Mouse (Mus musculus) stomach, embryonic 16.5 days (tissue): ENCODE measurements around the gene Elfn2. TPM values are rescaled to one million over a fixed set of nuclear protein-coding genes. Genes with fewer than 3 reads are reported as not detected.

ENCODE experiments used
- ATAC-seq: fragments of 200-750 bp; cut with Nextera tagmentation; 2 replicates; pipeline ENCODE4 v1.8.0; 2017; ENCODE audit warnings: moderate number of reproducible peaks, moderate TSS enrichment; ENCODE audit not compliant: insufficient read depth, low FRiP score
- H3K27ac ChIP-seq: fragments of 300-500 bp; sonication (generic); 2 replicates; pipeline ENCODE4 v1.5.1; 2014; ENCODE audit warnings: low read length
- H3K27me3 ChIP-seq: fragments of 300-500 bp; sonication (generic); 2 replicates; pipeline ENCODE4 v1.6.1; 2014; ENCODE audit warnings: low read length, control low read depth, mixed read lengths; ENCODE audit not compliant: control insufficient read depth, insufficient read depth
- H3K36me3 ChIP-seq: fragments of 300-500 bp; sonication (generic); 2 replicates; pipeline ENCODE4 v1.6.1; 2014; ENCODE audit warnings: low read length; ENCODE audit not compliant: control insufficient read depth, insufficient read depth
- H3K4me1 ChIP-seq: fragments of 300-500 bp; sonication (generic); 2 replicates; pipeline ENCODE4 v1.6.1; 2014; ENCODE audit warnings: low read length, control low read depth, mixed read lengths; ENCODE audit not compliant: control insufficient read depth, insufficient read depth
- H3K4me2 ChIP-seq: fragments of 300-500 bp; sonication (generic); 2 replicates; pipeline ENCODE4 v1.6.1; 2014; ENCODE audit warnings: low read depth, low read length, mixed read lengths
- H3K4me3 ChIP-seq: fragments of 300-500 bp; sonication (generic); replicated peaks from 2 replicates; pipeline ENCODE4 v1.5.1; 2014; ENCODE audit warnings: mild to moderate bottlenecking, low read length
- H3K9ac ChIP-seq: fragments of 300-500 bp; sonication (generic); 2 replicates; pipeline ENCODE4 v1.6.1; 2014; ENCODE audit warnings: low read length
- H3K9me3 ChIP-seq: fragments of 300-500 bp; sonication (generic); replicated peaks from 2 replicates; pipeline ENCODE4 v1.6.1; 2016; ENCODE audit warnings: low read length, control low read depth; ENCODE audit not compliant: control insufficient read depth
- WGBS: fragments of 180-500 bp; shearing (Covaris S2); extraction: QIAGEN DNeasy Blood & Tissue Kit; methylation state at CpG from one replicate; pipeline ENCODE4 v1.1.7; 2014; 5-methylcytosine and 5-hydroxymethylcytosine counted together
- polyA plus RNA-seq: library from polyadenylated mRNA; unstranded; fragments of >200 nt; fragmentation: Nextera tagmentation; extraction: Ambion mirVana; gene quantifications from 2 replicates; pipeline ENCODE4 v1.2.1, GENCODE M21; 2015

Gene Elfn2
- polyA plus RNA-seq, 1 experiment from 2014 or later = 0.17 TPM

DNA sequence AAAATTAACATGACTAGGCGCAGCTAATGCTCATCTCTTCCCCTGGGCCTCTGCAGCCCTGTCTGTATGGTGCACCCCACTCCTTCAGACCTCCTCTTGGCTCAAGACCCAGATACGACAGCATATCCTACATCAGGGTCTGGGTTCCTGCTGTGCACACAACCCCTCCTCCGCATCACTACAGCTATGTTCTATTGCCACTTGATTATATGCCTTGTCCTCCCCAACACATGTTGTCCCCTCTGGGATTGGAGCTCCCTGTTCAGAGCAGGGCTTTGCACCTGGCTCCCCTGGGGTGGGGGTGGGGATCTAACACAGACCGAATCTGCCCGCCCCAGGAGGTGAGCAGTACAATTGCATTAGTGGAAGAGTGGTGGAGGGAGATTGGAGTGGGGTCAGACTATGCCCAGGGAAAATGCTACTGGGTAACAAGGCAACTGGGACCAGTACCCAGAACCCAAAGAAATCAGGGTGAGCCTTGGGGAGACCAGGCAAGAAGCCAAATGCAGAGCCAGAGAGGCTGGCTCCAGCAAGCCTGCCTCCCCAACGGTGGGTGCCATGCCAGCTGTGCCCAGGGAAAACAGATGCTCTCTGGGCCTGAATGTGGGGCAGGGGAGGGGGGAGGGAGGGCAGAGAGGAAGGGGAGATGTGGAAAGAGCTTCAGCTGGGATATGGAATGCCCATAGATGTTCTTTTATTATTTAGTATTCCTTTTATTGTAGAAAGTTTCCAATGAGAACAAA lies 32.2 kb upstream of the Elfn2 start:
- ATAC-seq = no peak
- no peaks in the 10 kb centered on the region for H3K9me3 ChIP-seq
- WGBS = 60% methylated on average over 6 of the region's 6 CpGs

DNA sequence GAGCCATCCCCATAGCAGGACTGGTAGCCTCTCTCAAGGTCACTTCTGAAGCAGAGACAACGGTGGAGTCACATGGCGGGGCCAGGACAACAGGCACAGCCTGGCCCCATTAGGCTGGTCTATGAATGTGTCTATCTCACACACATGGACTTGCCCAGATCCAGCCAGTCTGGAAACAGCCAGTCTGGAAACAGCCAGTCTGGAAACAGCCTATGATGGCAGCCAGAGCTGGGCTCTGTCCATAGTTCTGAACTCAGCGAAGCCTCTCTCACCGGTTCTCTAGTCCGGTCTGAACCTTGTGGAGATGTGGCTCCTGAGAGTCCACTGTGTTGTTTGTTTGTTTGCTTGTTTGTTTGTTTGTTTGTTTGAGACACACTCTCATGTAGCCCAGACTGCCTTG lies 31.3 kb upstream of the Elfn2 start:
- Histone ChIP-seq H3K27ac (no peak overlapping the region), H3K36me3 (no peaks in the 10 kb centered on the region), H3K9me3 (no peaks in the 10 kb centered on the region), H3K4me1 (no peaks in the 10 kb centered on the region), H3K4me3 (no peak overlapping the region), H3K9ac (no peak overlapping the region), H3K27me3 (no peaks in the 10 kb centered on the region), H3K4me2 (no peak overlapping the region)
- ATAC-seq = no peak
- WGBS = 47% methylated on average over 5 of the region's 5 CpGs

More for the DNA sequence above, 32.2 kb upstream of the Elfn2 start:
- no peaks in the 10 kb centered on the region for H3K4me1 ChIP-seq
- no peaks in the 10 kb centered on the region for H3K36me3 ChIP-seq
- no peak overlapping the region for H3K27ac ChIP-seq
- no peaks in the 10 kb centered on the region for H3K27me3 ChIP-seq
- H3K4me2 ChIP-seq = no peak overlapping the region
- no peak overlapping the region for H3K4me3 ChIP-seq
- H3K9ac ChIP-seq = no peak overlapping the region

DNA sequence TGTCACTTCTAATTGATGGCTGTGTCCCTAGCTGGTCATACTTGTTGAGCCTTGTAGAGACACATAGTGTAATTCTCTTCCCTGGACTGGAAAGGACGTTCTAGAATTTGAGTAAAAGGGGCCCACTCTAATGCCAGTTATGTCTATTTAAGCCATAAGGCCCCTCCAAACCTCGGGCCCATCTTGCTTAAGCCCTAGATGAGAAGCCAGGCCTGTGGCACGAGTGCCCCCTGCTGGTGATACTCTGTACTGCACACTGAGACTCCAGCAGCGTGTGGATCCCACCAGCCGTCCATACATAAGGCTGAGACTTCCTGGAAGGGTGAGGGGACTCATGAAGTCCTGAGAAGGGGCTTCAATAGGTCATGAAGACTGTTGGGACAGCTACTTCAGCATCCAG lies 25.6 kb upstream of the Elfn2 start:
- Histone ChIP-seq H3K27ac (no peak overlapping the region), H3K4me1 (no peaks in the 10 kb centered on the region), H3K36me3 (no peaks in the 10 kb centered on the region), H3K9me3 (no peaks in the 10 kb centered on the region), H3K9ac (no peak overlapping the region), H3K4me3 (no peak overlapping the region), H3K4me2 (no peak overlapping the region), H3K27me3 (no peaks in the 10 kb centered on the region)
- ATAC-seq = no peak
- WGBS = 2% methylated on average over 5 of the region's 5 CpGs

DNA sequence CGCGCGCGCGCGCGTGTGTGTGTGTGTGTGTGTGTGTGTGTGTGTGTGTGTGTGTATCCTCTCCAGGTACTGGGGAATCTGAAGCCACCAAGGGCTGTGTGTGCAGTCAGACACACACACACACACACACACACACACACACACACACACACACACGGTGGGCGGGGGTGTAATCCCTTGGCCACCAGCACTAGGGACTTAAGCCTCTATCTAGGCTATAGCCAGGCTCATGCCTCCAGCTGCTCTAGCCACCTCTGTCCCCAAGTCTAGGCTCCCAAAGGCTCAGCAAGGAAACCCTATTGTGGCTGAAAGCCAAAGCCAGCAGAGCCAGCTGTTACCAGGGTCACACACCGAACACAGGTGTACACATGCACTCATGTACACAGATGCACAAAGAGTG lies 24.3 kb upstream of the Elfn2 start:
- no peak for ATAC-seq
- no peak overlapping the region for H3K9ac ChIP-seq
- H3K27ac ChIP-seq = no peak overlapping the region
- H3K9me3 ChIP-seq = no peaks in the 10 kb centered on the region
- no peaks in the 10 kb centered on the region for H3K36me3 ChIP-seq
- H3K4me1 ChIP-seq = no peaks in the 10 kb centered on the region
- H3K27me3 ChIP-seq = no peaks in the 10 kb centered on the region
- whole genome bisulfite sequencing = 86% methylated on average over 10 of the region's 10 CpGs
- H3K4me3 ChIP-seq = no peak overlapping the region
- no peak overlapping the region for H3K4me2 ChIP-seq

DNA sequence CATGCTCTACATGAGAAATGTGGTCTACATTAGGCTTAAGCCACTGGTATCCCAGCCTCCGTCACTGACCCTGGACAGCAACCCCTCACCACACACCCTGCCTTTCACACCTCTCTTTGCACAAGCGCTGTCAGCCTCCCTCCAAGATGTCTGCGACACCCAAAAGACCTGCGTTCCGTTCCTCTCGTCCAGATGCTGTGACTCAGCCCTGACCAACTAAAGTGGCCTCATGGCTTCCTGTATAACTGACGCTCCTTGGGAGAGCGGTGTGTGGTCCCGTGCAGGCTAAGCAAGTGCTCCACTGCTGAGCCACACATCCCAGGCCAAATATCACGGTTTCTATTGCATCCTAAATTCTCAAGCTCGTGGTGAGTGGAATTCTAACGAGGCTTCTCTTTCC lies 22.1 kb upstream of the Elfn2 start:
- Histone ChIP-seq H3K36me3 (no peaks in the 10 kb centered on the region), H3K27ac (no peak overlapping the region), H3K4me1 (peaks cover 3% of the 10 kb centered on the region; the same call in 1 of the 2 replicates), H3K9ac (no peak overlapping the region), H3K27me3 (no peaks in the 10 kb centered on the region), H3K4me2 (no peak overlapping the region), H3K4me3 (no peak overlapping the region), H3K9me3 (no peaks in the 10 kb centered on the region)
- ATAC-seq = no peak
- WGBS = 55% methylated on average over 12 of the region's 12 CpGs

DNA sequence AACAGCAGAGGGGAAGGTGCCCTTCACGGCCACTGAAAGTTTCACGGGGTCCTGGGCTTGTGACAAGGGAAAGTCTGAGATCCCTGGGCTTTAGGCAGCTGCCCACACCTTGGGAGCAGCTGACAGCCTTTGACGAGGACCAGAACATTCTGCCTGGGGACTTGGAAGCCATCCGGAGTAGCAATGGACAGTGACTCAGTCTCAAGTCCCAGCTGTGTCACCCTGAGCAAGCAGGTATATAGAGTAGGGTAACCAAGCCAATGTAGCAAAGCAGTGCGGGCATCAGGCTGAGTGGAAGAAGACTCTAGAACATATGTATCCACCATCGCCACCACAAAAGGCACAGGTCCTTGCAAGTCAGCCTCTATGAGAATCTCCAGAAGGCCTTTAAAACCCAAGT lies 18.6 kb upstream of the Elfn2 start:
- 53% methylated on average over 6 of the region's 6 CpGs for WGBS
- Histone ChIP-seq H3K4me3 (no peak overlapping the region), H3K27me3 (no peaks in the 10 kb centered on the region), H3K9ac (no peak overlapping the region; the same call in none of the 2 replicates), H3K9me3 (no peaks in the 10 kb centered on the region), H3K4me1 (peaks cover 8% of the 10 kb centered on the region; the same call in 1 of the 2 replicates), H3K36me3 (no peaks in the 10 kb centered on the region), H3K4me2 (no peak overlapping the region), H3K27ac (no peak overlapping the region)
- no peak for ATAC-seq

DNA sequence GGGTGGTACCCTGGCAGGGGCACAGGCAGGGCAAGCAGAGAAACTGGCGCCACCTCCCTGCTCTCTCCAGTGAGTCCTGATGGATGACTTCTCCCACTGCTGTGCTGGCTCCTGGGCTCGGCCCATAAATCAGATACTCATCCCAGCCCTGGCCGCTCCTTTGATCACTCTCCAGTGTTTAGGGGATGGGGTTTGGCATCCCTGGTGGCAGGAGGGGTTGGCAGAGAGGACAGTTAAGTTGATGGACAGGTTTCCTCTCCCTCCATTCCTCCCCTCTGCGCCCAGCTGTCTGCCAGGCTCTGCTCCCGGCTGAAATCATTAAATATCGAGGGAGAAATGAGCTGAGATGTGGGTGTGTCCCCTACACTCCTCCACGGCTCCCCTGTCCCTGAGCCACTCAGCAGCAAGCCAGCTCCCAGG lies 18.1 kb upstream of the Elfn2 start:
- no peak overlapping the region for H3K4me3 ChIP-seq
- H3K27me3 ChIP-seq = no peaks in the 10 kb centered on the region
- H3K36me3 ChIP-seq = no peaks in the 10 kb centered on the region
- no peaks in the 10 kb centered on the region for H3K9me3 ChIP-seq
- no peak overlapping the region; the same call in none of the 2 replicates for H3K9ac ChIP-seq
- 24% methylated on average over 7 of the region's 7 CpGs for WGBS
- no peak overlapping the region for H3K27ac ChIP-seq
- no peak overlapping the region for H3K4me2 ChIP-seq
- ATAC-seq = peak; percentile 39; the same call in 1 of the 2 replicates
- peaks cover 8% of the 10 kb centered on the region; the same call in 1 of the 2 replicates for H3K4me1 ChIP-seq

DNA sequence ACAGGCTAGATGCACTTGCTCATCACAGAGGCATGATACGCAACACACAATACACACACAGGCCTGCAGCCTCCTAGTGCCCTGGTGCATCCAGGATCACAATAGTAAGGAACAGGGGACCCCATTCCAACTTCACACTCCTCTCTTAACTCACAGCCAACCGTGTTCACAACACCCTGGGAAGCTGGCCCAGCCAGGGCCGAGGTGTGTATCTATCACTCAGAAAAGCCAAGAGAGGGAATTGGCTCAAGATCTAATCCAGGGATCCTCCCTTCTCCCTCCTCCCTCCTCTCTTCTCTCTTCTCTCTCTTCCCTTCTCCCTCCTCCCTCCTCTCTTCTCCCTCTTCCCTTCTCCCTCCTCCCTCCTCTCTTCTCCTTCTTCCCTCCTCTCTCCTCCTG lies 17.6 kb upstream of the Elfn2 start:
- Histone ChIP-seq H3K9ac (no peak overlapping the region; the same call in 1 of the 2 replicates), H3K4me1 (peaks cover 8% of the 10 kb centered on the region; the same call in 1 of the 2 replicates), H3K4me3 (no peak overlapping the region), H3K4me2 (no peak overlapping the region), H3K27ac (peak overlapping the region; percentile 4; the same call in 1 of the 2 replicates), H3K36me3 (no peaks in the 10 kb centered on the region), H3K9me3 (no peaks in the 10 kb centered on the region), H3K27me3 (no peaks in the 10 kb centered on the region)
- 37% methylated on average over 3 of the region's 3 CpGs for WGBS
- no peak; the same call in 1 of the 2 replicates for ATAC-seq

DNA sequence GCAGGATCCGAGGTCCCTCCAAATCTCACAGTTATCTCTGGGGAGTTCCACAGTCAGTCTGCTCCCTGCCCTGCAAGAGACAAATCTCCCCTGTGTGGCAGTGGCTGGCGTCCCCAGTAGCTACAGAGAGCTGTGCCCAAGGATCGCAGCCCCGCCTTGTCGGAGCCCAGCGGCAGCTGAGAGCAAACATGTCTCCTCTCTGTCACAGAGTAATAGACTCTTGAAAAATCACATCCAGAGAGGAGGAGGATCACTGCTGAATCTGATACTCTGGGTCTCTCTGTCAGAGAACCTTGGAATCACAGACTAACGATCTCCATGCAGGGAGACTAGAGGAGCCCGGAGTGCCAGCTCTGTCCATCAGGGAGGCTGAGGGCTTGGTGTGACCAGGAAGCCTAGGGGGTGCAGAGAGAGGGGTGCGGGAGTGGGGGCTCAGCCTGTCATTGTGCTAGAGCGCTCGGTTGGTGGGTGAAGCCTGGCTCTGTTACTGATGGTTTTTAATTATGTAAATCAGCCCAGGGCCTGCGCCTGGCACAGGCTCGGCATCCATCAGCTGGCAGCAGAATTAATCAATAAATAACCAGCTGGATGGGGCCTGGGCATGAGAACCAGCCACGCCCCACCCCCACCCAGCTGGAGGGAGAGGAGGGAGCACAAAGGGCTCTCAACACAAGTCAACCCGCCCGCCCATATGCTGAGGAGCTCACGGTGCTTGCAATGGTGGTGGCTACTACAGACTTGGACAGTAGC lies 17.0 kb upstream of the Elfn2 start:
- Histone ChIP-seq H3K27me3 (no peaks in the 10 kb centered on the region), H3K4me3 (no peak overlapping the region), H3K9ac (no peak overlapping the region), H3K4me2 (no peak overlapping the region), H3K36me3 (no peaks in the 10 kb centered on the region), H3K27ac (no peak overlapping the region), H3K9me3 (no peaks in the 10 kb centered on the region), H3K4me1 (peaks cover 8% of the 10 kb centered on the region; the same call in 1 of the 2 replicates)
- 22% methylated on average over 17 of the region's 17 CpGs for WGBS
- peak; percentile 33; the same call in 1 of the 2 replicates for ATAC-seq
